Mouse (Mus musculus) heart, adult 9 months (tissue): ENCODE data around the gene 4933434E20Rik.

Experiments used
- DNase-seq, 2 experiments: peaks; one replicate each; pipeline ENCODE4 v3.0.0; 2022; ENCODE audit warnings: low spot score in 2 of 2

Gene 4933434E20Rik

DNA sequence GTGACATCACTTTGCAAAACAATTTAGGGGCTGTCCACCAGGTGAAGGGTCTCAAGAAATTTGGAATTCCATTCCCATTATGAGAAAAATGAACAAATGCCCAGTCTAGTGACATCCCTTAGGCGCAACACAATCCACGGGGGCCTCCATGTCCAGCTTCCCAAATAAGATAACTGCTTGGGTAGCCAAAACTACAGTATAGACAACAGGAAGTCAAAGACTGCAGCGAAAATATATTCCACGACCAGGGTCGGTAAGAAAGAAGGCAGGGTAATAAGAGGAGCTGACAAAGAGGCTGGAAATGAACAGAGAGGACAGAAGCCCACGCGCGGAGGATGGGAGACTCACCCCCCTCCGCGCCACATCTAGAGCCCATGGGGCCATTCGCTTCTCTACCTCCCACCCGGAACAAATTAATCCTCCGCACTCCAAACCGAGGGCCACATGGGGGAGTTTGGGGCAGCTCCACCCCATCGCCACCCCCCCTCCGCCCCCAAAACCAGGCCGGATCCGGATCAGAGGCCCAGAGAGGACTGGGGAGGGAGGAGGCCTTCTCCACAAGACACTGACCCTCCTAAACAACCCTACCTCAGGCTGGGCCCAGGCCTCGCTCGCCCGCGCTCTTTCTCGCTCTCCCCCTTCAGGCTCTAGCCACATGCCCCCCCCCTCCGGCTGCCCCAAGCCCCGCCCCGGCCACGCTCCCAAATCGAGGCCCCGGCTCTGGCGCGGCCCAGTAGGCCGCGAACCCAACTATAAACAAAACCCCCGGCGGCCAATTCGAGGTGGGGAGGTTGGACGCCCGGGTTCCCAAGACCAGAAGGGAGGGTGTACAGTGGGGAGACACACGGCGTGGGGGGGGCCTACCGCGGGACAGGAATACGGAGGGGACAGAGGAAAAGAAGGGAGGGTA, at the start of gene 4933434E20Rik:
TSS of gene 4933434E20Rik (plus strand) at position 196 of the 910 bp plus-strand sequence.
- DNase-seq: peak; percentile 44 to 63

DNA sequence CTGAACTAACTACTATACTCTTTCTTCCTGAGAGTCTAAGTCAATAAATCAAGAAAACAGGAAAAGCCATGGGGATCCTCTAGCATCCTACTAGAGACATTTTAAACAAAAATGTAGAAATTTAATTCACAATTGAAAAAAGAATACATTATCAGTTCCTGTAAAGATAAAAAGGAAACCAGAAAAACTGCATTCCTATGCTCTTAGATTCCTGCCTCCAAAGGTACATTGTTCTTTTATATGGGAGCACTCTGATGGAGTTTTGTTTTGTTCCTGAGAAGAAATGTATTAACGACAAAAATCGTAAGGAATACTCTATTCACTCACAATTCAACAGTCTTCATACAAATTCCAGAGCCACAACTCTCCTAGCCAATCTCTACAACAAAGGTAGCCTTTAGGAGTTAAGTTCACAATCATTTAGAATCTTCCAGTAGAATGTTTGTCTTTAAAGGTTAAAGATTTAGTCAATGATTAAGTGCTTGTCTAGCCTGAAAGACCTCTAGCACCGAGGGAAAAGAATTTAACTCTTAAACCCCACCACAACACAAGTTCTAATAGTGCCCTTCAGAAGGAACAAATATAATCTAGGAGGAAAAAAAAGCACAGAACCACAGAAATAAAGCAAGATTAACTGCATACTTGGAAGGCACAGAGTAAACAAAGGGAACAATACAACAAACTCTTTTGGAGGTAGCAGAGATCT, 47.2 kb upstream of the 4933434E20Rik start:
- no peak for DNase-seq

DNA sequence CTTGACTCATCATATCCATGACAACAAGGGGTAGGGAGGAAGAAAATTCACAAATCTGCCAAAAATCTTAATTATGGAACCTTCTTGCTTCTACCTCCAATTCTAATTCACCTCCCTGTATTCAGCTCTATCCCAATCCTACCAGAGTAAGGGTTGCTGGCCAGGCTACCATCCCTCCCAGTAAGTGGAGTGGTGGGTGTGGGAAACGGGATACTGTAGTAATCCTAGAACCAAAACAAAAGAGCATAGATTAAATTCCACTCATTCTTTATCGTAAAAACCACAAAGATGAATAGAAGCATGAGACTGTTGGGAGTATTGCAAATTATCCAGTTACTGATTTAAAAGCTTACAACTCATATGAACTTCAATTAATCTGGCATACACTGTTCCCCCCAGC, 41.1 kb upstream of the 4933434E20Rik start:
- no peak for DNase-seq

DNA sequence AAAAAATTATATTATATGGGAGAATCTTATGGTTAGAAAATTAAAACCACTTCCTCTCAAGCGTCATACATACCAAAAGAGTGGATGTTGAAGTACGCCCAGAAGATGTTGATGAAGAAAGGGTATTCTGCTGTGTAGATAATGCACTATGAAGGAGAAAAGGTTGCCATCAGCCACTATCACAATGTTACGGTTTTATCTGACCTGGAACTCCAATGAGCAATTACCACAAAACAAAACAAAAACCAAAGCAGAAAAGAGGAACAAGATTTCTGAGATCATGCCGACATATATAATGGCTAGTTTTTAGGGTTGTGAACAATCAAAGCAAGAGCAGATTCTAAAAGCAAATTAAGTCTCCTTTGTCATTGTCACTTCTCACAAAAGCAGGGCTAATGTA, 34.8 kb upstream of the 4933434E20Rik start:
- DNase-seq: no peak

DNA sequence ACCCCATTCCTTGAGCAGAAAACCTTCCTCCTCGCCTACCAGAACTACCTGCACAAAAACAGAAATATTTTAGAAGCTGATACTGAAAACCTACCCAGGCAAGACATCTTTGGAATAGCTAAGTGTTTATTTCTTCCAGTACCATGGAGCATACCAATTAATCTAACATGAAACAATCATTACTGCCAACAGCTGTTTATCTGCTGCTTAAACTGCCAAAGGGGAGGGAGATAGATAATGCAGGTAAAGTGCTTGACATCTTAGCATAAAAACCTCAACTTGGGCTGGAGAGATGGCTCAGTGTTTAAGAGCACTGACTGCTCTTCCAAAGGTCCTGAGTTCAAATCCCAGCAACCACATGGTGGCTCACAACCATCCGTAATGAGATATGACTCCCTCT, 16.8 kb upstream of the 4933434E20Rik start:
- no peak for DNase-seq

DNA sequence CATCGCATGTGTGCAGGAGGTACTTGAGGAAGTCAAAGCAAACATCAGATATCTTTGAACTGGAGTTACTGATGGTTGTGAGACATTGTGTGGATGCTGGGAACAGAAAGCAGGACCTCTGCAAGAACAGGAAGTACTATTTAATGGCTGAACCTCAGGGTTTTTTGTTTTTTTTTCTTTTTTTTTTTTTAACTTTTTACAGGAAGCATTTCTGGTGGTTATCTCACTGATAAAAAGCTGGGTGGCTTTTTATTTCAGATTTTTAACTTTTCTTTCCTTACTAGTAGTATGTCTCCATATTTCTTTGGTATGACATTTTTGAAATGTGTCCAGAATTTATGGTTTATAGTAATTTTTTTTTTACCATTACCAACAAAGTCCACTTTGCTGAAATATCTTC, 15.2 kb upstream of the 4933434E20Rik start:
- no peak for DNase-seq

DNA sequence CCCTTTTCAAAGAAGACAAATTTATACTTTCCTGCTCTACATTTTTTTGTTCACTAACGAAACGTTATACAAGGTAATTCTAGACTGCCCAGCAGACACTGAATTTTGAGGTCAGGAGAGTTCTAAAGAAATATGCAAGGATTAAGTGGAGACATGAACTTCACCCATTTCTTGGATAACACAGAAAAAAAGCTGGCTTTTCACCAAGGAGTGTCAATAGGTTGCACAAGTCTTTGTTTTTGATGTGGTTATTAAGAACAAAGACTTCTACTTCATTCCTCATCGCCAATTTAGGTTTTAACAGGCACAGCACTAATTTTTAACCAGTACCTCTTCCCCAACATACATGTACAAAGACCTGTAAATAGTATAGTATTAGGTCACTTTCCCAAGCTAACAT, 1.7 kb upstream of the 4933434E20Rik start:
- DNase-seq: no peak

DNA sequence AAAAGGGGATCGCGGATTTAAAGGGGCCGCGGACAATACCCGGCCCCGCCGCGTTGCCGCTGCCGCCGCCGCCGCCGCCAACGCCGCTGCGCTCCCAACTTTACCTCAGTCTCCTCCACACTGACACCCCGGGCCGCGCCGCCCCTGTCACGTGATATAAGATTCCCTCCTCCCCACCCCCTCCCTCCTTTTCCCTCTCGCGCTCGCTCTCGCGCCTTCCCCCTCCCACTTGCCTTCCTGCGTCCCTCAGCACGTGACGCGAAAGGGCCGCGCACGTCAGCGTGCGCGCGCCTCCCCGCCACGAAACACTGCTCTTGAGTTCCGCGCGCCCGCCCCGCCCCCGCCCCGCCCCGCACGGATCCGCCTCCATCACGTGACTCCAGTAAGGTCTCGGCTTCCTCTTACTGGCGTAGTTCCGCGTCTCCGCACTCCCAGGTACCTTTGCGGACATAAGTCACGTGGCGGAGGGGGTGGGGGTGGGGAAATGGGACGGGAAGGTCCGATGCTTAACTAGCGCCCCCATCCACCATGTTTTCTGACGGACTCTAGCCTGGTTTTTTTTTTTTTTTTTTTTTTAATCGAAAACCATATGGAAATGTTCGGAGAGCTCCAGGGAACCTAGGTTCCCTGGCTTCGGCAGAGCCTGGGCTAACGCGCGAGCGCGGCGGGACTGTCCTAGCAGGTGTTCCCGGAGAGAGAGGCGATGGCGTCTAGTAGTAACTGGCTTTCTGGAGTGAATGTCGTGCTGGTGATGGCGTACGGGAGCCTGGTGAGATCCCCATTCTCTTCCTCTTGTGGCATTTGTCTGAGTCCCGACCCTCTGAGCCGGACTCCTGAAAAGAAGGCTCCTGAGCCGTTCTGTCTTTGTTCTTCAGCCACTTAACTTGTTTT, 1.2 kb downstream of the 4933434E20Rik start, which contains the start of gene Ubap2l:
TSS of gene Ubap2l (minus strand) at position 278 of the 891 bp plus-strand sequence.
- DNase-seq: peak; percentile 94 to 95

DNA sequence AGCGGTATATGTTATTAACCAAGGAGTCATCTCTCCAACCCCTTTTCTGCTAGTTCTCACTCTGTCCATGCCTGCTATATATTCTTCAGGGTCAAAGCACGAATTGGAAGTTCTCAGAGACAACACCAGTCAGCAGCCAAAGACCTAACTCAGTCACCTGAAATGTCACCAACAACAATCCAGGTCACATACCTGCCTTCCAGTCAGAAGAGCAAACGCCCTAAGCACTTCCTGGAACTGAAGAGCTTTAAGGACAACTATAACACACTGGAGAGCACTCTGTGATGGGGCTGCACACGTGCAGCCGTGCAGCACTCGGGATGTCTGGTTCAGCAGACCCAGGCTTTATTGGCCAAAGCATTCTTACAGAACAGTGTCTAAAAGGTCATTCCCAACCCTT, 10.1 kb downstream of the 4933434E20Rik start:
- DNase-seq: no peak

DNA sequence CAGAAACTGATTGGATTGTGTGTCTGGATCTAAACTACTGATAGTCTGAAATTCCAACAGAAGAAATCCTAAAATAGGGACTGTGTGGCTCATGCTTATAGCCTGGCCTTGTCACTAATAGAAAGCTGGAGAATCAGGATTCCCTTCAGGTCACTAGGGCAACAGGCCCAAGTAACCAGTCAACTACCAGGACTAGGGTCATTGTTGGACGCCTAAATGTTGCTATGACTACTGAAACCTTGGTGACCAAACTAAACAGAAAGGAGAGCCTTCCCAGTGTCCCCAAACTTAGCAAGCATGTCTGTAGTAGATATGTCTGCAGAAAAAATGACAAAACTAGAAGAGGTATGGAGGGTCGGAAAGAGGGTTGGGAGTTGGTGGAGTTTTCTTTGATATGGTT, 11.1 kb downstream of the 4933434E20Rik start:
- no peak for DNase-seq

DNA sequence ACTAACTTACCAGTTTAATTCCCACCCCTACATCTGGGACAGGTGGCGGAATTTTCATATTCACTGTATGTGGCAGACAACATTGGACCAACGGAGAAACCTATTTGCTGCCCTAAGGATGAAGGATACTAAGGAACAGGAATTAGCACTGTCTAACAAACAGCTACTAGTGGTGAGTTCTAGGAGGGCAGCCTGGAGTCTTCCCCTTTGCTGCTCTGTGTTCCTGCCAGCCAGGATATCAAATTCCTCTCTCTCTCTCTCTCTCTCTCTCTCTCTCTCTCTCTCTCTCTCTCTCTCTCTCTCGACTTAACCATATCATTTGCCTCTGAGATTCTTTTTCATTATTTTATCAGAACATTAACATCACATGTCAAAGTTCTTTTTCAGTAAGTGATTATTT, 12.9 kb downstream of the 4933434E20Rik start:
- DNase-seq: no peak

DNA sequence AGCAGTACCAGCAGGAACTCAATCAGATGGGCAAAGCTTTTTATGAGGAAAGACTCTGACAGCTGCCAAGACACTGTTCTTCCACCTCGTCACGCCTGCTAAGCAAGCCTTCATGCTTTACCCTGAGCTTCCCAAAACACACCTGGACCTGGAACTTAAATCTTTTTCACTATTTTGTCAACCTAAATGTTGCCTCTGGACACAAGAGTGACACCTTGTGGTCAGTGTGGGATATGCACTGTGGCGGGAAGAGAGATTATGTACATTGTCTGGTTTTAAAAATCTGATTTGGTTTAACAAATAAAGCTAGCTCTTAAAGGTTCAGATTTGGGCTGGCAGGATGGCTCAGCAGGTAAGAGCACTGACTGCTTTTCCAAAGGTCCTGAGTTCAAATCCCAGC, 14.1 kb downstream of the 4933434E20Rik start:
- DNase-seq: no peak

DNA sequence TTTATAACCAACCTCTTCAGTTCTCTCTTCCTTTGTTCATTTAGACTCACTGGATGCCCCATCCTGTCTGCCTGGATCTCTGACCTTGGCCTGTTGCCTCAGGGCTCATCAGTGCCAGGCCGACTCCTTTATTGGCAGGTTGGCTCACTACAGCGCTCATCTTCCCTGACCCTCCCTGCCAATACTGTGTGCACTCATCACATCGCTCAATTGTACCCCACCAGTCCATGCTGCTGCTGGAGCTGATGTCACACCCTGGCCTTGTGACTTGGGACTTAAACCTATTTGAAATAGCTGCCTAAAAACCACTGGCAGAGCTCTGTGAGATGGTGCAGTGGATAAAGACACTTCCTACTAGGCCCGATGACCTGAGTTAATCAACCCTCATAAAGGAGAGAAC, 16.4 kb downstream of the 4933434E20Rik start:
- DNase-seq: no peak

DNA sequence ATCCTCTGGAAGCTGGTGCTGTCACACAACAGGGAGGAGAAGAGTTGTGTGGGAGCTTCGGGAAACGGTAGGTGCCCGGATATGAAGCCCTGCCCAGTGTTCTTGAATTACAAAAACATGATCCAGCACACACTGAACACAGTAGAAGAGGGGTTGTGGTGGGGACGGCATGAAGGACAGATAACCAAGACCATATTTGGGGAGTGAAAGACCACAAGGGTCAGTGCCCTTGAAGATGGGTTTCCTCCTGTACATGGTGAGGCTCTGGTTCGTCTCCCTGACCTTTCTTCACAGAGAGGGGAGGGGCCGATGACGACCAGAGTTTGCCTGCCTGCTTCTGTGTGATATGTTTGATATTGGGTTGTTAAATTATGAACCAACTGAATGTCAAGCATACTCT, 18.3 kb downstream of the 4933434E20Rik start:
- DNase-seq: no peak

DNA sequence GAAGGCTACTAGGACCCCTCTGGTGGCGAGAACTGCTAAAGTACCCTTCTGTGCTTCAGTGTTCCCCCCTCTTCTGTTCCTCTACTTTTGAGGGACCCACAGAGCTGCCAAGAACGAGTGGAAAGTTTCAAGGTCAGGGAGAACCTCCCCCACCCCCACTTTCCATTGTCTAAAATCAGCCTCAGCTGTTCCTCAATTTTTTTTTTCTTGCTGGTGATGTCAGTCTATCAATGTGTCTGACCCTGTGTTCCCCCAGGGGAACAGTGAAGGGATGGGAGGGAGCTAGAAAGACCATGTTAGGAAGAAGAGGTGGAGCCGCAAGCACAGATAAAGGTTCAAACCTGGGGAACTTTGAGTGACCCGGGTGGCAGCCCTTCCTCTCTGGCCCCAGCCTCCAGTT, 20.9 kb downstream of the 4933434E20Rik start, which contains the start of gene Tpm3:
TSS of gene Tpm3 (plus strand) at position 356 of the 400 bp plus-strand sequence.
- no peak for DNase-seq

DNA sequence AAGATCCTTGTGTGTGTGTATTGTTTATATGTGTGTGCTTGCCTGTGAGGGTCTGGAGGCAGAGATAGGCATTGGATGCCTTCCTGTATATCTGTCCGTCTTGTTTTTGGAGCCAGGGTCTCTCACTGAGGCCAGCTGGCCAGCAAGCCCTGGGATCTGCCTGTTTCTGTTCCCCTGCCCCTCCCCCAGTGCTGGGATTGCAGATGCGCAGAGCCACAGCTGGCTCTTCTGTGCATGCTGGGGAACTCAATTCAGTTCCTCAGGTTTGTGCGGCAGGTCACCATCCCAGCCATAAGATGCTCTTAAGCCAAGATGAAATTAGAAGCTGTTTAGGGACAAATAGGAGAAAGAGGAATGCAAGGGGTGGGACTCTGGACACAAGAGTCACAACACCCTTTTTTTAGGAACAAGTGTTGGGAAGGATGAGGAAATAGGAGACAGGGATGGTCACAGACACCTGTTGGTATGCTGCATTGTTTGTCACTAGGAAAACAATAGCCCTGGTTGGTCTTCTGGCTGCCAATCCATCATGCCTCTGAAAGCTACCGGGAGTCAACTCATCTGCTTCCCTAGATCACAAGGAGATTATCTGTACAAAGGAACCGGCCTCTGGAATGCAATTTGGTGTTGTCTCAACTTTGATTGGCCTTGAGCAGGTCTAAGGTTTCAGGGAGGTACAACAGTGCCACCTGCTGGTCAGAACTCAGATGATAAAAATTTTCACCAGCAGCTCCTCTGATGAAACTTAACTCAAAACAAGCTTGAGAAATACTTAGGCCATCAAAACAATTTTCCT, 25.7 kb downstream of the 4933434E20Rik start:
- DNase-seq: peak; percentile 66 to 82

DNA sequence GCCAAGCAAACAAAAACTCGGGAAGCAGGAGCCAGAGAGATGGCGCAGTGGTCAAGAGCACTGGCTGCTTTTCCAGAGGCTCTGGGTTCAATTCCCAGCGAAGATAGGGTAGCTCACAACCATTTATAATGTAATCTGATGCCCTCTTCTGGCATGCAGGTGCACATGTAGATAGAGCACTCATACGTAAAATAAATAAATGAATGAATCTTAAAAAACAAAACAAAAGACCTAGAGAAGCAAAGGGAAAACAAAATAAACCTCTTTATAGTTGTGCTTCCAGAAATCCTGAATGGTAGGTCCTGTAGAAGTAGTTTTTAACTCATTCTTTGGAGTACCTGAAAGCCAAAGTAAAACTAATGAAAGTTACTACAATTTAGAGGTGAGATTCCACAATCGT, 26.8 kb downstream of the 4933434E20Rik start:
- no peak for DNase-seq

DNA sequence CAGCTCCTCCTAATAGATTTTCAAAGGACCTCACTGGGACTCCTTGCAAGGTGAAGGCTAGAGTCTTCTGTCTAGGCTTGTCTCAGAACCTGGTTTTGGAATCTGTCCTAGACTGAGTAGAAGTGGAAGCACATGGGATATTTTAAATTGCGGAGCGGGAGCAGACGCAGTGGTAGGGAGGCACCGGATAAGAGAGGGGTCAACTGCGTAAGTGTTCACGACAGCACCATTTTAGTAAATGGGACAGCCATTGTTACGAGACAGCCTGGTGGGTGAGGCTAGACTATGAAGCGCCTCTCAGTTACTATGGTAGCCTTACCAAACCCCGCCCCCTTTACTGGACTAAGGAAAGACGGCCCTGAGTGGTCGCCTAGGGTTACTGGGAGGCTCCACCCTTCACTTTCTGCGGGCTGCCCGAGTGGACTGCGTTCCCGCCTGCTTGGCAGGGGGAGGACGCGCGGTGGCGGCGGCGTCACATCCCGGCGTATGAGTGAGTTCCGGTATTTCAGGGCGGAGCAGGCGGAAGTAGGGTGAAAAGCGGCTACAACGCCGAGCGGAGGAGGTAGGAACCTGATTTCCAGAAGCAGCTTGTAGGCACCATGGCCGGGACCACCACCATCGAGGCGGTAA, 27.8 kb downstream of the 4933434E20Rik start:
- DNase-seq: peak; percentile 97

DNA sequence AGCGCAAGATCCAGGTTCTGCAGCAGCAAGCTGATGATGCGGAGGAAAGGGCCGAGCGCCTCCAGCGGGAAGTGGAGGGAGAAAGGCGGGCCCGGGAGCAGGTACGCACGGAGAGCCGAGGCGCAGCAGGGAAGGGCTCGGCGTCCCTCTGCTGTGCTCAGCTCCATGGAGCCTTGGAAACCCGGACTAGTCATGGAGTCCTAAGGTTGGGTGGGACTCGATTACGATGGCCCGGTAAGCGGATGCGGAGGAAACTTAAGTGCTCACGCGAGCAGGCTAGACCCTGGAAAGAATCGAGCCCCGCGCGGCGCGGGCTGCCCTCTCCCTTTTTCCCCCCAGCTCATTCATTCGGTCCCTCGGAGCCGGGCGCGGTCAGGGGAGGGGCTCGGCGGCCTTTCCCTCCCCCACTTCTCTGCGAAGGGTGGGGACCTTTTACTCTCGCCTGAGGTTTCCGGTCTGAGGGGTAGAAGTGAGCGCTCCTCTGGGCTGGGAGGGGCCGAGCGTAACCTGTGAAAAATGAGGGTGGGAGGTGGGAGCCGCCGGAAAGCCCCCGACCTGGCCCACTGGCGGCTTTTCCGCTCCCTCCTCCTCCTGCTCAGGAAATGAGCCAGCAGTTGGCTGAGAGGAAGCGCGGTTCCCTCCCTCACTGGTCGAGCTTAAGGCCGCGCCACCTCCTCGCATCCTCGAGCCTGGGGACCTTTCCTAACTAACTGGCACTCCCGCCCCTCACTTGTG, 28.5 kb downstream of the 4933434E20Rik start:
- DNase-seq: peak; percentile 73 to 79

DNA sequence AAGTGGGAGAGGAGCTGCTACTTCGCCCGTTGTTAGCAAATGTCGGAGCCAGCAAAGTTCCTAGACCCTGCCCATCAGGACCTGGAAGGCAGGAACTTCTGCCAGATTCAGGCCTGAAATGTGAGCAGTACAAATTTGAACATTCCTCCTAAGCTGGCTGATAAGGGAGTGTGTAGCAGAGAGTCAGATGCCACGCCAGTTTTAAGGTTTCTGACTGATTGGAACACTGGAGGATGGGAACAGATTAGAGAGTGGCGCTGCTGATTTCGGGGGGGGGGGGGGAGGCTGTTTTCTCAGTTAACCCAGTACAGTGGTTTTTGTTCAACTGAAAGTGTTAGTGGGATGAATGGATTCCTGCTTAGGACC, 29.0 kb downstream of the 4933434E20Rik start:
- DNase-seq: no peak
